Mouse (Mus musculus) heart, adult 8-10 months (tissue): ENCODE measurements around the gene Crlf1. TPM values are rescaled to one million over a fixed set of nuclear protein-coding genes. Genes with fewer than 3 reads are reported as not detected.

ENCODE experiments used
- DNase-seq: peaks from one replicate; pipeline ENCODE4 v3.0.0; 2022; ENCODE audit warnings: low spot score
- total RNA-seq, 4 experiments: library from RNA; stranded (reverse); gene quantifications; 2 replicates each; pipeline ENCODE4 v1.2.4; 2022

Gene Crlf1
- total RNA-seq: under 1 TPM in 2 of 4 experiments, not detected in 2; 0.57 to 0.97 TPM

- no peak for DNase-seq
These were observed at the start of gene Crlf1 for GRCm38 (mm10) chr8:70492664-70493640. TSS of gene Crlf1 (plus strand) at chr8:70493158.

- DNase-seq: no peak
These were observed 49.6 kb upstream of the Crlf1 start for GRCm38 (mm10) chr8:70443326-70443725.

GRCm38 (mm10) chr8:70445988-70446387 is 47.0 kb upstream of the Crlf1 start:
- DNase-seq: no peak

GRCm38 (mm10) chr8:70447639-70448420 is 45.1 kb upstream of the Crlf1 start:
- DNase-seq: no peak

GRCm38 (mm10) chr8:70452196-70452966 is 40.6 kb upstream of the Crlf1 start:
- DNase-seq: no peak

GRCm38 (mm10) chr8:70453852-70454251 is 39.1 kb upstream of the Crlf1 start:
- no peak for DNase-seq

- no peak for DNase-seq
These were observed 36.0 kb upstream of the Crlf1 start for GRCm38 (mm10) chr8:70456996-70457395.

- DNase-seq: no peak
These were observed 35.1 kb upstream of the Crlf1 start for GRCm38 (mm10) chr8:70457882-70458281.

- no peak for DNase-seq
These were observed 34.5 kb upstream of the Crlf1 start for GRCm38 (mm10) chr8:70458462-70458861.

GRCm38 (mm10) chr8:70459636-70460035 is 33.3 kb upstream of the Crlf1 start:
- DNase-seq: no peak

- no peak for DNase-seq
These were observed 32.8 kb upstream of the Crlf1 start for GRCm38 (mm10) chr8:70460199-70460598.

- no peak for DNase-seq
These were observed 32.4 kb upstream of the Crlf1 start for GRCm38 (mm10) chr8:70460606-70461005.

- no peak for DNase-seq
These were observed 31.0 kb upstream of the Crlf1 start for GRCm38 (mm10) chr8:70461765-70462515.

GRCm38 (mm10) chr8:70462516-70462813 is 30.5 kb upstream of the Crlf1 start:
- no peak for DNase-seq

- DNase-seq: no peak
These were observed 29.7 kb upstream of the Crlf1 start for GRCm38 (mm10) chr8:70463306-70463705.

- DNase-seq: no peak
These were observed 28.8 kb upstream of the Crlf1 start for GRCm38 (mm10) chr8:70464162-70464561.

GRCm38 (mm10) chr8:70465701-70466100 is 27.3 kb upstream of the Crlf1 start:
- DNase-seq: no peak

GRCm38 (mm10) chr8:70466305-70466704 is 26.7 kb upstream of the Crlf1 start:
- no peak for DNase-seq

- DNase-seq: peak; percentile 78
These were observed 26.2 kb upstream of the Crlf1 start for GRCm38 (mm10) chr8:70466771-70467170.

- DNase-seq: peak; percentile 51
These were observed 25.7 kb upstream of the Crlf1 start for GRCm38 (mm10) chr8:70467229-70467725.

- no peak for DNase-seq
These were observed 25.1 kb upstream of the Crlf1 start for GRCm38 (mm10) chr8:70467907-70468306.
